Mouse (Mus musculus): ENCODE results near the gene Kcnma1. TPM values are rescaled to one million over a fixed set of nuclear protein-coding genes. Genes with fewer than 3 reads are reported as not detected.

Gene Kcnma1
- total RNA-seq, 2 experiments from 2014 or later, result 194 to 195 TPM

DNA sequence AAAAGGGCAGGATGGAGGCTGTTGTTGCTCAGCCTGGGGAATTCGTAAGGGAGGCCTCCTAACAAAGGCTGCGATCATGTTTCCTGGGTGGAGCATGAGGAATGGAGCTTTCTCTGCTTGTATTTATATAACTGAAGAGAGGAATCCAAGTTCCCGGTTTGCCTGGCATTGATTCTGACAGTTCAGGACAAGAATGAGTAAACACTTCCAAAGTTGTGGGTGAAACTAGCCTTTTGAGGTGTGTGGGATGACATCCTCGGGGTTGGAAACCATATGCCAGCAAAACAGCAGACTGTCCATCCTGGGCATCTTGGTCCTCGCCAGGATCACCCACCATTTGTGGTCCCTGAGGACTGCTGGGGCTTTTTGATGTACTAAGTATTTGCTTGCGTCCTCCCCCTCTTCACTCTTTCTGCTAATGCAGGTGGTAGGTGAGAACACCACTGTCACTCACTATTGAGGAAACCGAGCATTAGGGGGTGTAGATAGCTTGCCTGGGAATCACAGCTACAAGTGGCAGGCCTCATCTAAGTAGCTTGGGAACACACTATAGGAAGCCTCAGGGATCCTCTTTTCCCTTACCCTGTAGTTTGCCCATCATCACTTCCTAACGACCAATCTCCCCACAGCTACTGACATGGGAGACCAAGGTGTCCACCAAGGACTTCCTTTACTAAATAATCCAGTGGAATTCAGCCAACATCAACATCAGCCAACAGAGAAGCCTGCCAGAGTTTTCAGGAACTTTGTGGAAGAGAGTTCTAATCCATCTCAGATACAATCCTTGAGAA is 482.4 kb downstream of the Kcnma1 start:
- intact Hi-C loops (cut with DNase I), result no loop called here
- H3K27ac ChIP-seq, result peak overlapping the region; percentile 70
- DNase-seq (ENCODE audit: extremely low spot score in 1 of 2, low spot score in 2 of 2), result peak in 1 of 2 experiments; percentile 36
- no peak for TF ChIP-seq CTCF (IDR thresholded peaks at IDR 0.05)
- no peak overlapping the region for H3K4me3 ChIP-seq

- H3K4me3 ChIP-seq, result no peak overlapping the region
- intact Hi-C loops (cut with DNase I), result no loop called here
- DNase-seq (ENCODE audit: extremely low spot score in 1 of 2, low spot score in 2 of 2), result peak; percentile 56 to 60
- peak; percentile 94 for TF ChIP-seq CTCF (IDR thresholded peaks at IDR 0.05)
- no peak overlapping the region for H3K27ac ChIP-seq
Measured at GRCm38 (mm10) chr14:23529720-23530119, 484.6 kb downstream of the Kcnma1 start.

DNA sequence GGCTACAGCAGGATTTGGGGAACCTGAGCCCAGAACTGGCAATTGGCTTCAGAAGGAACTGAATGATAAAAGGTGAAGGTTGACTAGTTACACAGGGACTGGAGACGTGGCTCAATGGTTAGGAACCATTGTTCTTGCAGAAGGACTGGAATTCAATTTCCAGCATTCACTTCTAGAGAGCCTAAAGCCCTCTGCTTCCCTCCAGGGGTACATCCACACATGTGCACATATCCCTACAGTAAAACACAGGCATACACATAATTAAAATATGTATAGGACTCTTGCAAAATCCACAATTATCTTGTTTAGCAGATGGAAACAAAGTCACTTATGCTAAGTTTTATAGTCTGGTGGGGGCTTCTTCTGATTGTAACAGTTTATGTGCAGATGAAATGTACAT is 485.1 kb downstream of the Kcnma1 start:
- DNase-seq (ENCODE audit: extremely low spot score in 1 of 2, low spot score in 2 of 2), result no peak
- TF ChIP-seq CTCF (IDR thresholded peaks at IDR 0.05), result no peak
- intact Hi-C loops (cut with DNase I), result no loop called here
- H3K4me3 ChIP-seq, result no peak overlapping the region
- no peak overlapping the region for H3K27ac ChIP-seq

- no peak for TF ChIP-seq CTCF (IDR thresholded peaks at IDR 0.05)
- Histone ChIP-seq H3K27ac (no peak overlapping the region), H3K4me3 (no peak overlapping the region)
- DNase-seq (ENCODE audit: extremely low spot score in 1 of 2, low spot score in 2 of 2), result no peak
- intact Hi-C loops (cut with DNase I), result no loop called here
Measured at GRCm38 (mm10) chr14:23525910-23526309, 488.4 kb downstream of the Kcnma1 start.

GRCm38 (mm10) chr14:23523825-23524491 is 490.3 kb downstream of the Kcnma1 start:
- no peak for TF ChIP-seq CTCF (IDR thresholded peaks at IDR 0.05)
- no peak overlapping the region for H3K27ac ChIP-seq
- H3K4me3 ChIP-seq, result no peak overlapping the region
- intact Hi-C loops (cut with DNase I), result no loop called here
- no peak for DNase-seq (ENCODE audit: extremely low spot score in 1 of 2, low spot score in 2 of 2)

- H3K27ac ChIP-seq, result no peak overlapping the region
- no peak for DNase-seq (ENCODE audit: extremely low spot score in 1 of 2, low spot score in 2 of 2)
- H3K4me3 ChIP-seq, result no peak overlapping the region
- intact Hi-C loops (cut with DNase I), result no loop called here
- TF ChIP-seq CTCF (IDR thresholded peaks at IDR 0.05), result no peak
Measured at GRCm38 (mm10) chr14:23522606-23523159, 491.6 kb downstream of the Kcnma1 start.

- H3K4me3 ChIP-seq, result no peak overlapping the region
- no peak overlapping the region for H3K27ac ChIP-seq
- intact Hi-C loops (cut with DNase I), result no loop called here
- no peak for TF ChIP-seq CTCF (IDR thresholded peaks at IDR 0.05)
- no peak for DNase-seq (ENCODE audit: extremely low spot score in 1 of 2, low spot score in 2 of 2)
Measured at GRCm38 (mm10) chr14:23521080-23521684, 493.1 kb downstream of the Kcnma1 start.

DNA sequence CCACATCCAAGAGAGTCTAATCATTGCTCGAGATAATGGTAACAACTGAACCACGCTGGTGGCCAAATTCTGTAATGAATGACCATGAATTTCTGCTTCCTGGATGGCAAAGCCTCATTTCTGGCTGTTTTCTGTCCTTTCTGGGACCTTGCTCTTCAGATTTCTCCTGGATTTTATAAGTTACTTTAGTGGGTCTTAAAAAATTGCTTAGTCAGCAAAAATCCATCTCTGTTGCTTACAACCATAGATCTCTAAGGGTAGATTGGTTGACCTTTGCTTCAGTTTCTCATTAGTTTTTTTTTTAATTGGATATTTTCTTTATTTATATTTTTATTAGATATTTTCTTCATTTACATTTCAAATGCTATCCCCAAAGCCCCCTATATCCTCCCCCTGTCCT is 496.9 kb downstream of the Kcnma1 start:
- H3K27ac ChIP-seq, result no peak overlapping the region
- no peak overlapping the region for H3K4me3 ChIP-seq
- no peak for TF ChIP-seq CTCF (IDR thresholded peaks at IDR 0.05)
- DNase-seq (ENCODE audit: extremely low spot score in 1 of 2, low spot score in 2 of 2), result no peak
- intact Hi-C loops (cut with DNase I), result no loop called here

GRCm38 (mm10) chr14:23509792-23510191 is 504.5 kb downstream of the Kcnma1 start:
- Histone ChIP-seq H3K4me3 (no peak overlapping the region), H3K27ac (no peak overlapping the region)
- no peak for DNase-seq (ENCODE audit: extremely low spot score in 1 of 2, low spot score in 2 of 2)
- intact Hi-C loops (cut with DNase I), result no loop called here
- no peak for TF ChIP-seq CTCF (IDR thresholded peaks at IDR 0.05)

GRCm38 (mm10) chr14:23502236-23502790 is 512.0 kb downstream of the Kcnma1 start:
- DNase-seq (ENCODE audit: extremely low spot score in 1 of 2, low spot score in 2 of 2), result peak; percentile 27 to 46
- intact Hi-C loops (cut with DNase I), result no loop called here
- no peak overlapping the region for H3K27ac ChIP-seq
- TF ChIP-seq CTCF (IDR thresholded peaks at IDR 0.05), result no peak
- H3K4me3 ChIP-seq, result no peak overlapping the region

DNA sequence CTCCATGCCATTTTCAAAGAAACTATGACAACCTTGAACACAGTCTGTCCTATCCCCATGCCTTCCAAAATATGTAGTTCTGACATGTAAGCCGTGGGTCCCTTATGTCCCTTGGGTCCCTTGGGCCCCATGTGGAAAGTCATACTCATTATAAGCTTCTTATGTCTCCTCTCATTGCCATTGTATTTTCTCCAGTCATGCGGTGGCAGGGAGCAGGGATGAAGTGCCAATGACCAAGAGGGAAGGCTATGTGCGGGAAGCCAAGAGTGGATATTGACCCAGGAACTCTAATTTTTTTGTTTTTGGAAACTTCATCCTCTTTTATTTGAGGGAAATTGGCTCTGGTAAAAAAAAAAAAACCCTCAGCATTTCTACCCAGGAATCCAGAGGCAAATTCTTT is 517.5 kb downstream of the Kcnma1 start:
- intact Hi-C loops (cut with DNase I), result no loop called here
- no peak overlapping the region for H3K27ac ChIP-seq

More for the DNA sequence above, 517.5 kb downstream of the Kcnma1 start:
- DNase-seq (ENCODE audit: extremely low spot score in 1 of 2, low spot score in 2 of 2), result no peak
- TF ChIP-seq CTCF (IDR thresholded peaks at IDR 0.05), result no peak
- H3K4me3 ChIP-seq, result no peak overlapping the region

All from left cerebral cortex, adult 2 months (tissue).